Mouse (Mus musculus) olfactory bulb, adult 2 months (tissue): Measurements from ENCODE around the gene Crx. TPM values are rescaled to one million over a fixed set of nuclear protein-coding genes. Genes with fewer than 3 reads are reported as not detected.

Experiments used
- H3K27ac ChIP-seq: fragments of 200-500 bp; 2 replicates; pipeline ENCODE4 v1.5.1; 2012; ENCODE audit warnings: low read depth, low read length; ENCODE audit not compliant: insufficient read depth
- H3K4me1 ChIP-seq: fragments of 200-500 bp; 2 replicates; pipeline ENCODE4 v1.6.1; 2012; ENCODE audit warnings: low read length; ENCODE audit not compliant: control insufficient read depth, insufficient read depth
- H3K4me3 ChIP-seq: fragments of 200-500 bp; 2 replicates; pipeline ENCODE4 v1.5.1; 2012; ENCODE audit warnings: mild to moderate bottlenecking, low read depth, low read length, moderate library complexity; ENCODE audit not compliant: insufficient read depth
- CTCF ChIP-seq: fragments of 200-500 bp; IDR thresholded peaks from 2 replicates; pipeline ENCODE4 v1.5.1; 2012; ENCODE audit warnings: low read depth, mild to moderate bottlenecking, low read length, moderate library complexity; ENCODE audit not compliant: insufficient read depth
- POLR2A ChIP-seq: fragments of 200-500 bp; IDR thresholded peaks from 2 replicates; pipeline ENCODE4 v1.6.1; 2012; ENCODE audit warnings: mild to moderate bottlenecking, low read depth, low read length, moderate library complexity; ENCODE audit not compliant: insufficient read depth
- WGBS: fragments of 180-500 bp; shearing (Covaris S2); methylation state at CpG from one replicate; pipeline ENCODE4 v1.1.7; 2018; 5-methylcytosine and 5-hydroxymethylcytosine counted together
- polyA plus RNA-seq: library from polyadenylated mRNA; stranded (reverse); fragments of >200 nt; gene quantifications from 2 replicates; pipeline ENCODE4 v1.2.4, GENCODE M21; 2012; ENCODE audit warnings: low replicate concordance; ENCODE audit not compliant: missing spikeins, insufficient read depth, insufficient read length

Crx gene
- polyA plus RNA-seq, 1 experiment: not detected

DNA sequence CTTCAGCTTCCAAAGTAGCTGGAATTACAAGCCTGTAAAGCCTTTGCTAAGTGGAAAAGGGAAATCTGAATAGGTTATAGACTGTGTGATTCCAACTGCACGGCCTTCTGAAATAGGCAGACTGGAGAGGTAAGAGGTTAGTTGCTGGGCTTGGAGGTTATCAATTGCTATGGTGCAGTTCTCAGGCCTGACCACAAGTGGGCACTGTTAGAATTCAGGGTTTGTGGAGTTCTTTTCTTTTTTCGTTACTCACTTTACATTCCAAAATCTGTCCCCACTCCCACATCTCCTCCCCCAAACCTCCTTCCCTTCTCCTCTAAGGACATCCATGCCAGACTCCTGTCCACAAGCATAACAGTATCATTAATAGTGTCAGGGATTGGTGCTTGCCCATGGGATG lies 34.5 kb upstream of the Crx start:
- Histone ChIP-seq H3K4me3 (no peak overlapping the region), H3K4me1 (no peaks in the 10 kb centered on the region; the same call in 1 of the 2 replicates), H3K27ac (no peak overlapping the region)
- WGBS: 32% methylated on average over 2 of the region's 2 CpGs
- TF ChIP-seq POLR2A (no peak), CTCF (no peak)

- under 1% methylated on average over 4 of the region's 4 CpGs for WGBS
- Histone ChIP-seq H3K27ac (no peak overlapping the region), H3K4me1 (no peaks in the 10 kb centered on the region; the same call in 1 of the 2 replicates), H3K4me3 (no peak overlapping the region)
- TF ChIP-seq POLR2A (no peak), CTCF (peak; percentile 68)
Measured at GRCm38 (mm10) chr7:15912183-15912582, 32.4 kb upstream of the Crx start.

DNA sequence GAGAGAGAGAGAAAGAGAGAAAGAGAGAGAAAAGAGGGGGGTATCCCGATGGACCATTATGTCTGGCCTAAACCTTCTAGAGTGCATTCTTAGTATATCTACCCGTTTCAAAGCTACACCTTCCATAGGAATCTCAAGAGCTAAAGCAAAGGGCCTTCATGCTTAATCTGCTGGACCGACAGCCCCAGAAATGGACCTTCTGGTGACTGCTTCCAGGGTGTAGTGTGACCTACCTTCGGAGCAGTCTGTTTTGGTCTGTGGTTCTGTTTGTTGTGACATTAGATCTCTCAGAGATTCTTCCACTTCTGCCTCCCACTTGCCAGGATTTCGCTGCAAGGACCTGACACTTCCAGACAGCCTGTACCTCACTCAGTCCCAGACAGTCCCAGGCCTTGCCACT lies 30.8 kb upstream of the Crx start:
- no peak overlapping the region for H3K4me3 ChIP-seq
- 83% methylated on average over 5 of the region's 5 CpGs for WGBS
- H3K27ac ChIP-seq: no peak overlapping the region
- H3K4me1 ChIP-seq: no peaks in the 10 kb centered on the region; the same call in 1 of the 2 replicates
- TF ChIP-seq CTCF (no peak), POLR2A (no peak)

DNA sequence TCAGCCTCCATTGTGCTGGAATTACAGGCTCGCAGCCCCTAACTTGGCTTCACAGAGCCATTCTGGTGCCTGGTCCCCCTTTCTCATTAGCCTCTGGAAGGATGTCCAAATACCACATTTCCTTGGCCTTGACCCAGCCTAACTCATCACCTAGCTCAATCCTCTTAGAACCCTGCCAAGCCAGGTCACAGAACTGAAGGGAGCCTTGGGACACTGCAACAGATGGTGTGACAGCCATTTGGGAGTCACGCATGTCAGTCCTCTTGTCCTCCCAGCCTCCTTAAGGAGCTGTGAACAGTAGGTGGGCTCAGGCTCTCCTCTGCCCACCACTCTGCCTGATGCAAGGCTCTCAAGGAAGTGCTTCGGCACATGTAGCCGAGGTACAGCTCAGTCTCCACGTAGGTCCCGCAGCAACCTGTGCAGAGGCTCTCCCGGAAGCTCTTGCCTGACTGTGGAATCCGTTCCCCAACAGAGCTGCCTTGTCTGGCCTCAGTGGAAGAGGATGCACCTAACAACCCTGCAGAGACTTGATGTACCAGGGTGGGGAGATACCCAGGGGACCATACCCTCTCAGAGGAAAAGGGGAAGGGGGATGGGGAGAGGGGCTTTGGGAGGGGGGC lies 28.3 kb upstream of the Crx start:
- Histone ChIP-seq H3K4me1 (no peaks in the 10 kb centered on the region; the same call in 1 of the 2 replicates), H3K4me3 (no peak overlapping the region), H3K27ac (no peak overlapping the region)
- TF ChIP-seq POLR2A: no peak
- TF ChIP-seq CTCF: no peak
- WGBS: 80% methylated on average over 8 of the region's 8 CpGs

- Histone ChIP-seq H3K4me3 (no peak overlapping the region), H3K4me1 (no peaks in the 10 kb centered on the region), H3K27ac (no peak overlapping the region)
- WGBS: 88% methylated on average over 1 of the region's 1 CpGs
- TF ChIP-seq CTCF (no peak), POLR2A (no peak)
Measured at GRCm38 (mm10) chr7:15906602-15907001, 26.8 kb upstream of the Crx start.

DNA sequence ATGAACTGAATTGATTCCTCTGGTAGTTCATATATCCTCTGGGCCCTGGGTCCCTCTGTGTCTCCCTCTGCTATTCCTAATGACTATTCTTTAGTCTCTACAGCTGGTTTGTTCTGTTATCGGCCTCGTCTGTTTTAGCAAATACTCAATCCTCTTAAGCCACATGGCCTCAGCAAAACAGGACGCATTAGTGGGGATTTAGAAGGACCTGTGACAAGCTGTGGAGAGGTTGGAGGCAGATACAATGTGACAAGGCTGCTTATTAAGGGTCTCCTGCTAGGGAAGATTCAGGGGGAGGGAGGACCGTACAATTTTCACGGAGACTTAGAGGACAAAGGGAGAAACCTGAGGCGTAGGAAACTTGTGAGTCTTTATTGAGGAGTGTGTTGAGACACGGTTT lies 26.1 kb upstream of the Crx start:
- Histone ChIP-seq H3K4me3 (no peak overlapping the region), H3K27ac (no peak overlapping the region), H3K4me1 (no peaks in the 10 kb centered on the region)
- WGBS: 61% methylated on average over 7 of the region's 7 CpGs
- TF ChIP-seq CTCF (no peak), POLR2A (no peak)

DNA sequence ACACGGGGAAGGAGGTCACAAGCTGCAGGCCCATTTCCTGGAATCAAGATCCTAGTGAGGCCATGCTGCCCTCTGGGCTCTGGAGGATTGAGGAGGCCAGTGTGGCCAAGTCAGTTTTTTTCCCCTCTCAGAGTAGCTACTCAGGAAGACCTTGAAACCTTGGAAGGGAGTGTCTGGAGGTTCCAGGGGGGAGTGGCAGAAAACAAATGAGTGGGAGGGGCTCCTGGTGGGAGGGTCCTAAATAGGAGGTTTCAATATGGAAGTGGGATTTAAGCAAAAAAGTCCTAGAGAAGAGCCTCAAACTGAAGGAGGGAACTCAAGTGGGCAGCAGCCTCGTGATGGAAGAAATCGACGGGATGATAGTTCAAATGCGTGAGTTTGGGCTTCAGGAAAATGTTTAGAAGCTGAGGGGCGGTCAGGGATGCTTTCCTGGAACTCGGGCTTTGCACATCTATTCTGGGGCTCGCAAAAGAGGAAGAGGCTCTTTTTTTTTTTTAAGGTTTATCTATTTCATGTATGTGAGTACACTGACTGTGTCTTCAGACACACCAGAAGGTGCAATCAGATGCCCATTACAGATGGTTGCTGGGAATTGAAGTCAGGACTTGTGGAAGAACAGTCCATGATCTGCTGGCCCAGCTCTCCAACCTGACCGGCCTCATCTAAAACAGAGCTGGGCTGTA lies 21.7 kb upstream of the Crx start:
- TF ChIP-seq POLR2A (no peak), CTCF (no peak)
- no peaks in the 10 kb centered on the region for H3K4me1 ChIP-seq
- no peak overlapping the region for H3K27ac ChIP-seq
- 78% methylated on average over 9 of the region's 9 CpGs for WGBS
- no peak overlapping the region for H3K4me3 ChIP-seq

- no peak overlapping the region for H3K4me3 ChIP-seq
- no peak overlapping the region for H3K27ac ChIP-seq
- WGBS: 72% methylated on average over 1 of the region's 1 CpGs
- TF ChIP-seq CTCF (no peak), POLR2A (no peak)
- H3K4me1 ChIP-seq: no peaks in the 10 kb centered on the region
Measured at GRCm38 (mm10) chr7:15894251-15894650, 14.5 kb upstream of the Crx start.

DNA sequence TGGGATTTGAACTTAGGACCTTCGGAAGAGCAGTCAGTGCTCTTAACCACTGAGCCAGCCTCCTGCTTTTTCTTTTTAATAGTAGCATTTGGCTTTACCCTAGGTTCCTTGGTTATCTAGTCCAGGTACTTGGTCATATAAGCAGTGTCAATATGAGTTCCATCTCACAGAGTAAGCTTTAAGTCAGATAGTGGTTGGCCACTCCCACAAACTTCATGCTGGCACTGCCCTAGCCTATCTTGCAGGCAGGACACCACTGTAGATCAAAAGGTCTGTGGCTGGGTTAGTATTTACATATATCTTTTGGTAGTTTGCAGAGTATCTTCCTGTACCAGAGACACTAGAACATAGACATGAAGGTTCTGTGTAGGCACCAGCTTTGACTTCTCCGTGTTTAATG lies 4.4 kb upstream of the Crx start:
- H3K4me3 ChIP-seq: no peak overlapping the region
- WGBS: 87% methylated on average over 2 of the region's 2 CpGs
- no peak for TF ChIP-seq CTCF
- no peak overlapping the region for H3K27ac ChIP-seq
- no peaks in the 10 kb centered on the region for H3K4me1 ChIP-seq
